Mouse (Mus musculus) stomach, embryonic 16.5 days (tissue): ENCODE results near the gene Pacsin2. TPM values are rescaled to one million over a fixed set of nuclear protein-coding genes. Genes with fewer than 3 reads are reported as not detected.
A peak's percentile ranks its signal among the peaks of the same experiment; 100 is the strongest.

Experiments
- ATAC-seq: fragments of 200-750 bp; cut with Nextera tagmentation; 2 replicates; pipeline ENCODE4 v1.8.0; 2017; ENCODE audit warnings: moderate number of reproducible peaks, moderate TSS enrichment; ENCODE audit not compliant: insufficient read depth, low FRiP score
- H3K27ac ChIP-seq: fragments of 300-500 bp; sonication (generic); 2 replicates; pipeline ENCODE4 v1.5.1; 2014; ENCODE audit warnings: low read length
- H3K27me3 ChIP-seq: fragments of 300-500 bp; sonication (generic); 2 replicates; pipeline ENCODE4 v1.6.1; 2014; ENCODE audit warnings: low read length, control low read depth, mixed read lengths; ENCODE audit not compliant: control insufficient read depth, insufficient read depth
- H3K36me3 ChIP-seq: fragments of 300-500 bp; sonication (generic); 2 replicates; pipeline ENCODE4 v1.6.1; 2014; ENCODE audit warnings: low read length; ENCODE audit not compliant: control insufficient read depth, insufficient read depth
- H3K4me1 ChIP-seq: fragments of 300-500 bp; sonication (generic); 2 replicates; pipeline ENCODE4 v1.6.1; 2014; ENCODE audit warnings: low read length, control low read depth, mixed read lengths; ENCODE audit not compliant: control insufficient read depth, insufficient read depth
- H3K4me2 ChIP-seq: fragments of 300-500 bp; sonication (generic); 2 replicates; pipeline ENCODE4 v1.6.1; 2014; ENCODE audit warnings: low read depth, low read length, mixed read lengths
- H3K4me3 ChIP-seq: fragments of 300-500 bp; sonication (generic); replicated peaks from 2 replicates; pipeline ENCODE4 v1.5.1; 2014; ENCODE audit warnings: mild to moderate bottlenecking, low read length
- H3K9ac ChIP-seq: fragments of 300-500 bp; sonication (generic); 2 replicates; pipeline ENCODE4 v1.6.1; 2014; ENCODE audit warnings: low read length
- H3K9me3 ChIP-seq: fragments of 300-500 bp; sonication (generic); replicated peaks from 2 replicates; pipeline ENCODE4 v1.6.1; 2016; ENCODE audit warnings: low read length, control low read depth; ENCODE audit not compliant: control insufficient read depth
- WGBS: fragments of 180-500 bp; shearing (Covaris S2); extraction: QIAGEN DNeasy Blood & Tissue Kit; methylation state at CpG from one replicate; pipeline ENCODE4 v1.1.7; 2014; 5-methylcytosine and 5-hydroxymethylcytosine counted together
- polyA plus RNA-seq: library from polyadenylated mRNA; unstranded; fragments of >200 nt; fragmentation: Nextera tagmentation; extraction: Ambion mirVana; gene quantifications from 2 replicates; pipeline ENCODE4 v1.2.1, GENCODE M21; 2015

The Pacsin2 gene
- polyA plus RNA-seq, 1 experiment from 2014 or later, result 64.5 TPM

- Histone ChIP-seq H3K9ac (no peak overlapping the region), H3K27ac (no peak overlapping the region)
- 100% methylated on average over 1 of the region's 1 CpGs for WGBS
These were observed 6.9 kb downstream of the Pacsin2 start for GRCm38 (mm10) chr15:83457541-83457940.

GRCm38 (mm10) chr15:83455637-83456036 lies 8.8 kb downstream of the Pacsin2 start:
- WGBS, result 86% methylated on average over 5 of the region's 5 CpGs
- Histone ChIP-seq H3K9ac (no peak overlapping the region), H3K4me3 (no peak overlapping the region), H3K27ac (no peak overlapping the region), H3K4me1 (peaks cover 17% of the 10 kb centered on the region), H3K27me3 (no peaks in the 10 kb centered on the region), H3K4me2 (no peak overlapping the region), H3K36me3 (no peaks in the 10 kb centered on the region), H3K9me3 (no peaks in the 10 kb centered on the region)
- ATAC-seq, result no peak

More at GRCm38 (mm10) chr15:83457541-83457940, 6.9 kb downstream of the Pacsin2 start:
- Histone ChIP-seq H3K4me2 (no peak overlapping the region), H3K9me3 (no peaks in the 10 kb centered on the region), H3K27me3 (no peaks in the 10 kb centered on the region), H3K4me1 (peaks cover 5% of the 10 kb centered on the region), H3K4me3 (no peak overlapping the region), H3K36me3 (no peaks in the 10 kb centered on the region)
- ATAC-seq, result no peak

- Histone ChIP-seq H3K4me3 (no peak overlapping the region), H3K4me2 (no peak overlapping the region), H3K9me3 (no peaks in the 10 kb centered on the region), H3K4me1 (peaks cover 17% of the 10 kb centered on the region), H3K36me3 (no peaks in the 10 kb centered on the region), H3K9ac (no peak overlapping the region), H3K27ac (no peak overlapping the region), H3K27me3 (no peaks in the 10 kb centered on the region)
- no peak for ATAC-seq
- WGBS, result 68% methylated on average over 3 of the region's 3 CpGs
These were observed 9.4 kb downstream of the Pacsin2 start for GRCm38 (mm10) chr15:83455034-83455433.

GRCm38 (mm10) chr15:83454419-83454818 lies 10.0 kb downstream of the Pacsin2 start:
- 82% methylated on average over 7 of the region's 7 CpGs for WGBS
- Histone ChIP-seq H3K4me1 (peaks cover 17% of the 10 kb centered on the region), H3K9me3 (no peaks in the 10 kb centered on the region), H3K4me3 (no peak overlapping the region), H3K4me2 (no peak overlapping the region), H3K27ac (no peak overlapping the region), H3K36me3 (no peaks in the 10 kb centered on the region), H3K27me3 (no peaks in the 10 kb centered on the region), H3K9ac (no peak overlapping the region)
- no peak for ATAC-seq

GRCm38 (mm10) chr15:83453879-83454278 lies 10.5 kb downstream of the Pacsin2 start:
- H3K4me2 ChIP-seq, result no peak overlapping the region
- peaks cover 18% of the 10 kb centered on the region for H3K4me1 ChIP-seq
- no peaks in the 10 kb centered on the region for H3K9me3 ChIP-seq
- H3K27ac ChIP-seq, result no peak overlapping the region
- no peak overlapping the region for H3K9ac ChIP-seq
- H3K36me3 ChIP-seq, result no peaks in the 10 kb centered on the region
- no peak overlapping the region for H3K4me3 ChIP-seq
- no peaks in the 10 kb centered on the region for H3K27me3 ChIP-seq
- WGBS, result 77% methylated on average over 3 of the region's 3 CpGs
- ATAC-seq, result no peak

GRCm38 (mm10) chr15:83452219-83452760 lies 12.1 kb downstream of the Pacsin2 start:
- Histone ChIP-seq H3K4me2 (no peak overlapping the region), H3K4me1 (peaks cover 33% of the 10 kb centered on the region), H3K27me3 (no peaks in the 10 kb centered on the region), H3K9ac (no peak overlapping the region), H3K27ac (peak overlapping the region; percentile 62), H3K4me3 (no peak overlapping the region), H3K36me3 (no peaks in the 10 kb centered on the region), H3K9me3 (no peaks in the 10 kb centered on the region)
- no peak for ATAC-seq
- 66% methylated on average over 7 of the region's 7 CpGs for WGBS

- Histone ChIP-seq H3K4me2 (no peak overlapping the region), H3K27me3 (no peaks in the 10 kb centered on the region), H3K9me3 (no peaks in the 10 kb centered on the region), H3K4me3 (no peak overlapping the region), H3K4me1 (peaks cover 39% of the 10 kb centered on the region), H3K27ac (peak overlapping the region; percentile 62), H3K36me3 (no peaks in the 10 kb centered on the region), H3K9ac (no peak overlapping the region)
- peak; percentile 65; the same call in 1 of the 2 replicates for ATAC-seq
- WGBS, result 45% methylated on average over 7 of the region's 7 CpGs
These were observed 12.7 kb downstream of the Pacsin2 start for GRCm38 (mm10) chr15:83451621-83452210.

GRCm38 (mm10) chr15:83450007-83450406 lies 14.4 kb downstream of the Pacsin2 start:
- no peak overlapping the region for H3K4me3 ChIP-seq
- no peak overlapping the region for H3K4me2 ChIP-seq
- no peaks in the 10 kb centered on the region for H3K36me3 ChIP-seq
- no peak overlapping the region for H3K9ac ChIP-seq
- ATAC-seq, result no peak
- H3K27ac ChIP-seq, result no peak overlapping the region
- no peaks in the 10 kb centered on the region for H3K27me3 ChIP-seq
- H3K9me3 ChIP-seq, result no peaks in the 10 kb centered on the region
- H3K4me1 ChIP-seq, result peaks cover 56% of the 10 kb centered on the region
- 92% methylated on average over 2 of the region's 2 CpGs for WGBS

- Histone ChIP-seq H3K27ac (no peak overlapping the region; the same call in 1 of the 2 replicates), H3K4me2 (no peak overlapping the region)
- 64% methylated on average over 5 of the region's 5 CpGs for WGBS
These were observed 15.8 kb downstream of the Pacsin2 start for GRCm38 (mm10) chr15:83448646-83449045.

More at GRCm38 (mm10) chr15:83448646-83449045, 15.8 kb downstream of the Pacsin2 start:
- ATAC-seq, result no peak
- Histone ChIP-seq H3K27me3 (no peaks in the 10 kb centered on the region), H3K4me1 (peaks cover 66% of the 10 kb centered on the region), H3K4me3 (no peak overlapping the region), H3K36me3 (no peaks in the 10 kb centered on the region), H3K9me3 (no peaks in the 10 kb centered on the region), H3K9ac (no peak overlapping the region)
